Mouse (Mus musculus) limb, embryonic 10.5 days (tissue): ENCODE results near the gene Prkn. TPM values are rescaled to one million over a fixed set of nuclear protein-coding genes. Genes with fewer than 3 reads are reported as not detected.

Experiments
- polyA plus RNA-seq: library from polyadenylated mRNA; unstranded; fragments of >200 nt; fragmentation: Nextera tagmentation; extraction: Ambion mirVana; gene quantifications from 2 replicates; pipeline ENCODE4 v1.2.1, GENCODE M21; 2016

Gene Prkn
- polyA plus RNA-seq, 1 experiment from 2014 or later, result 0.85 TPM

Other genes starting within 250 kb of the Prkn start
- 0.92 and 1.3 TPM in 2 replicates for gene Pacrg, start 73 bp upstream of the Prkn start, polyA plus RNA-seq